Mouse (Mus musculus): ENCODE data around the gene Cpvl. TPM values are rescaled to one million over a fixed set of nuclear protein-coding genes. Genes with fewer than 3 reads are reported as not detected.

Cpvl gene
- polyA plus RNA-seq, 1 experiment from 2014 or later: not detected

GRCm38 (mm10) chr6:53980817-53981480, 2.5 kb upstream of the Cpvl start:
- H3K27me3 ChIP-seq (ENCODE audit: control insufficient read depth, insufficient read depth, low read depth, low read length): no peaks in the 10 kb centered on the region
- H3K36me3 ChIP-seq (ENCODE audit: control insufficient read depth, insufficient read depth): no peaks in the 10 kb centered on the region
- no peak overlapping the region for H3K9ac ChIP-seq (ENCODE audit: low read depth, low read length)
- peak overlapping the region; percentile 0; the same call in 1 of the 2 replicates for H3K27ac ChIP-seq (ENCODE audit: low read length)
- H3K4me1 ChIP-seq (ENCODE audit: control insufficient read depth, low read depth, low read length): peaks cover 17% of the 10 kb centered on the region
- H3K4me2 ChIP-seq (ENCODE audit: low read depth, low read length): peak overlapping the region; percentile 30
- no peak overlapping the region for H3K4me3 ChIP-seq (ENCODE audit: low read depth, low read length)
- no peaks in the 10 kb centered on the region for H3K9me3 ChIP-seq (replicated peaks; ENCODE audit: control insufficient read depth, low read length)
- ATAC-seq (ENCODE audit: low read depth): peak; percentile 91
- WGBS (ENCODE audit: insufficient replicate concordance): 18% methylated on average over 15 of the region's 15 CpGs

DNA sequence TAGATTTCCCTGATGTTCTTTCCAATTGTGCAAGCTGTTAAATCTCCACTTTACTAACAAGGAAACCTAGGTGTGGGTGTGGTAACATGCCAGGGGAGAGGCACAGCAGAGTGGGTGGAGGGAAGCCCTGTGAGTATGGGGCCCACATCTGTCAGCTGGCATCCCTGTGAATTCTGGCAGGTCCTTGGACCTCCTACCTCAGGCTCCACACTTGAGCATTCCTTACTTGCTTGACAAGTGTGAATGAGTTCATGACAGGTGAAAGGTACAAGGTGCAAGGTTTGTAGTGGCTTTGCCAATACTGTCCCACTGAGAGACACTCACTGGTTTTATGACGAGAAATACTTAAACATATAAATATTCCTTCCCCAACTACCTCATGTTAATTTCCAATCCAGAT, 4.4 kb downstream of the Cpvl start:
- Histone ChIP-seq H3K4me1 (ENCODE audit: control insufficient read depth, low read depth, low read length) (no peaks in the 10 kb centered on the region), H3K9ac (ENCODE audit: low read depth, low read length) (no peak overlapping the region), H3K27me3 (ENCODE audit: control insufficient read depth, insufficient read depth, low read depth, low read length) (no peaks in the 10 kb centered on the region), H3K36me3 (ENCODE audit: control insufficient read depth, insufficient read depth) (no peaks in the 10 kb centered on the region), H3K4me2 (ENCODE audit: low read depth, low read length) (no peak overlapping the region), H3K4me3 (ENCODE audit: low read depth, low read length) (no peak overlapping the region), H3K9me3 (replicated peaks; ENCODE audit: control insufficient read depth, low read length) (no peaks in the 10 kb centered on the region), H3K27ac (ENCODE audit: low read length) (no peak overlapping the region)
- no peak for ATAC-seq (ENCODE audit: low read depth)
- 55% methylated on average over 1 of the region's 1 CpGs for WGBS (ENCODE audit: insufficient replicate concordance)

GRCm38 (mm10) chr6:53973468-53973867, 5.0 kb downstream of the Cpvl start:
- Histone ChIP-seq H3K4me2 (ENCODE audit: low read depth, low read length) (no peak overlapping the region), H3K9ac (ENCODE audit: low read depth, low read length) (no peak overlapping the region), H3K36me3 (ENCODE audit: control insufficient read depth, insufficient read depth) (no peaks in the 10 kb centered on the region), H3K9me3 (replicated peaks; ENCODE audit: control insufficient read depth, low read length) (no peaks in the 10 kb centered on the region), H3K4me3 (ENCODE audit: low read depth, low read length) (no peak overlapping the region), H3K27ac (ENCODE audit: low read length) (no peak overlapping the region), H3K4me1 (ENCODE audit: control insufficient read depth, low read depth, low read length) (no peaks in the 10 kb centered on the region), H3K27me3 (ENCODE audit: control insufficient read depth, insufficient read depth, low read depth, low read length) (no peaks in the 10 kb centered on the region)
- no peak for ATAC-seq (ENCODE audit: low read depth)
- 42% methylated on average over 5 of the region's 5 CpGs for WGBS (ENCODE audit: insufficient replicate concordance)

GRCm38 (mm10) chr6:53972238-53972743, 6.2 kb downstream of the Cpvl start:
- Histone ChIP-seq H3K9me3 (replicated peaks; ENCODE audit: control insufficient read depth, low read length) (no peaks in the 10 kb centered on the region), H3K4me1 (ENCODE audit: control insufficient read depth, low read depth, low read length) (no peaks in the 10 kb centered on the region), H3K9ac (ENCODE audit: low read depth, low read length) (no peak overlapping the region), H3K27me3 (ENCODE audit: control insufficient read depth, insufficient read depth, low read depth, low read length) (no peaks in the 10 kb centered on the region), H3K4me2 (ENCODE audit: low read depth, low read length) (no peak overlapping the region), H3K4me3 (ENCODE audit: low read depth, low read length) (no peak overlapping the region), H3K36me3 (ENCODE audit: control insufficient read depth, insufficient read depth) (no peaks in the 10 kb centered on the region), H3K27ac (ENCODE audit: low read length) (no peak overlapping the region)
- no peak for ATAC-seq (ENCODE audit: low read depth)
- 65% methylated on average over 12 of the region's 12 CpGs for WGBS (ENCODE audit: insufficient replicate concordance)

DNA sequence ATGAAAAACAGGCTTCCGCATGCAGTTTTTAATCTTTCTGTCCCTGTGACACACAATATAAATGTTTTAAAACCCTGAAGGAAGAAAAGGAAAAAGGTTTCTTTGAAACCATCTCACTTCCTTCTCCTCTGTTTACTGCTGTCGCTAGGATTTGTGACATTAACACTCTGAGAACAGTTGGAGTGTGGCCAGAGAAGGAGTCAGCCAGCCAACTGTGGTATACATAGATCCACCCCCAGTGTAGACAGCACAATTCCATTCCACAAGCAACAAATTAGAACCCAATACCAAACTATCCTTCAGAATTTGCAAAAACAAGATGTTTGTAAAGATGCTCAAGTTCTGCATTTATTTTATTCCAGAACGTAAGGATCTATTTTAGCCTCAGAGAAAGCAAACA, 6.7 kb downstream of the Cpvl start:
- WGBS (ENCODE audit: insufficient replicate concordance): 58% methylated on average over 3 of the region's 3 CpGs
- H3K36me3 ChIP-seq (ENCODE audit: control insufficient read depth, insufficient read depth): no peaks in the 10 kb centered on the region
- no peaks in the 10 kb centered on the region for H3K27me3 ChIP-seq (ENCODE audit: control insufficient read depth, insufficient read depth, low read depth, low read length)
- no peaks in the 10 kb centered on the region for H3K9me3 ChIP-seq (replicated peaks; ENCODE audit: control insufficient read depth, low read length)
- H3K27ac ChIP-seq (ENCODE audit: low read length): no peak overlapping the region
- no peak for ATAC-seq (ENCODE audit: low read depth)
- H3K4me2 ChIP-seq (ENCODE audit: low read depth, low read length): no peak overlapping the region
- no peak overlapping the region for H3K4me3 ChIP-seq (ENCODE audit: low read depth, low read length)
- H3K9ac ChIP-seq (ENCODE audit: low read depth, low read length): no peak overlapping the region
- H3K4me1 ChIP-seq (ENCODE audit: control insufficient read depth, low read depth, low read length): no peaks in the 10 kb centered on the region

DNA sequence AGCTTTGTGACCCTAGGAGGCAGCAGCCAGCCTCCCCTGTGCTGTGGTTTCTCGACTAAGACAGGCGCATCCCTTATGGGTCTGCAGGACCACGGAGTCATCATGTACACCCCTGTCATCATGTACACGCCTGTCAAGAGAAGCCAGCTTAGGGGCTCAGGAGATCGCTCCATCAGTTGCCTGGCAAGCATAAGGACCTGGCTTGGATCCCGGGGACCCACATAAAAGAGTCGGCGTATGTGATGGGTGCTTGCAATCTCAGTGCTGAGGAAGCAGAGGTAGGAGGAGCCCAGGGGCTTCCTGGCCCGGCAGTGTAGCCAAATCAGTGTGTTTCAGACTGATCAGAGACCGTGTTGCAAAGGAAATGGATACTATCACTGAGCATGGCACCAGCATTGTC, 9.4 kb downstream of the Cpvl start:
- H3K4me2 ChIP-seq (ENCODE audit: low read depth, low read length): no peak overlapping the region
- H3K9me3 ChIP-seq (replicated peaks; ENCODE audit: control insufficient read depth, low read length): no peaks in the 10 kb centered on the region
- no peak overlapping the region for H3K4me3 ChIP-seq (ENCODE audit: low read depth, low read length)
- H3K27ac ChIP-seq (ENCODE audit: low read length): no peak overlapping the region
- 65% methylated on average over 10 of the region's 10 CpGs for WGBS (ENCODE audit: insufficient replicate concordance)
- ATAC-seq (ENCODE audit: low read depth): no peak
- H3K4me1 ChIP-seq (ENCODE audit: control insufficient read depth, low read depth, low read length): no peaks in the 10 kb centered on the region
- H3K36me3 ChIP-seq (ENCODE audit: control insufficient read depth, insufficient read depth): no peaks in the 10 kb centered on the region
- H3K27me3 ChIP-seq (ENCODE audit: control insufficient read depth, insufficient read depth, low read depth, low read length): no peaks in the 10 kb centered on the region
- H3K9ac ChIP-seq (ENCODE audit: low read depth, low read length): no peak overlapping the region

GRCm38 (mm10) chr6:53968550-53968949, 9.9 kb downstream of the Cpvl start:
- no peak overlapping the region for H3K4me2 ChIP-seq (ENCODE audit: low read depth, low read length)
- no peak overlapping the region for H3K4me3 ChIP-seq (ENCODE audit: low read depth, low read length)
- no peaks in the 10 kb centered on the region for H3K9me3 ChIP-seq (replicated peaks; ENCODE audit: control insufficient read depth, low read length)
- H3K4me1 ChIP-seq (ENCODE audit: control insufficient read depth, low read depth, low read length): no peaks in the 10 kb centered on the region
- WGBS (ENCODE audit: insufficient replicate concordance): 69% methylated on average over 6 of the region's 6 CpGs
- H3K9ac ChIP-seq (ENCODE audit: low read depth, low read length): no peak overlapping the region
- H3K27me3 ChIP-seq (ENCODE audit: control insufficient read depth, insufficient read depth, low read depth, low read length): no peaks in the 10 kb centered on the region
- ATAC-seq (ENCODE audit: low read depth): no peak
- no peak overlapping the region for H3K27ac ChIP-seq (ENCODE audit: low read length)
- H3K36me3 ChIP-seq (ENCODE audit: control insufficient read depth, insufficient read depth): no peaks in the 10 kb centered on the region

GRCm38 (mm10) chr6:53966595-53966994, 11.9 kb downstream of the Cpvl start:
- WGBS (ENCODE audit: insufficient replicate concordance): 61% methylated on average over 5 of the region's 5 CpGs
- no peak for ATAC-seq (ENCODE audit: low read depth)

GRCm38 (mm10) chr6:53965900-53966299, 12.6 kb downstream of the Cpvl start:
- Histone ChIP-seq H3K27ac (ENCODE audit: low read length) (no peak overlapping the region), H3K27me3 (ENCODE audit: control insufficient read depth, insufficient read depth, low read depth, low read length) (no peaks in the 10 kb centered on the region), H3K9ac (ENCODE audit: low read depth, low read length) (no peak overlapping the region), H3K9me3 (replicated peaks; ENCODE audit: control insufficient read depth, low read length) (no peaks in the 10 kb centered on the region), H3K4me1 (ENCODE audit: control insufficient read depth, low read depth, low read length) (no peaks in the 10 kb centered on the region), H3K4me3 (ENCODE audit: low read depth, low read length) (no peak overlapping the region), H3K36me3 (ENCODE audit: control insufficient read depth, insufficient read depth) (no peaks in the 10 kb centered on the region), H3K4me2 (ENCODE audit: low read depth, low read length) (no peak overlapping the region)
- ATAC-seq (ENCODE audit: low read depth): no peak
- WGBS (ENCODE audit: insufficient replicate concordance): 40% methylated on average over 5 of the region's 5 CpGs

More at GRCm38 (mm10) chr6:53966595-53966994, 11.9 kb downstream of the Cpvl start:
- H3K4me2 ChIP-seq (ENCODE audit: low read depth, low read length): no peak overlapping the region
- H3K9ac ChIP-seq (ENCODE audit: low read depth, low read length): no peak overlapping the region
- no peaks in the 10 kb centered on the region for H3K9me3 ChIP-seq (replicated peaks; ENCODE audit: control insufficient read depth, low read length)
- no peaks in the 10 kb centered on the region for H3K4me1 ChIP-seq (ENCODE audit: control insufficient read depth, low read depth, low read length)
- H3K4me3 ChIP-seq (ENCODE audit: low read depth, low read length): no peak overlapping the region
- H3K27ac ChIP-seq (ENCODE audit: low read length): no peak overlapping the region
- H3K36me3 ChIP-seq (ENCODE audit: control insufficient read depth, insufficient read depth): no peaks in the 10 kb centered on the region
- H3K27me3 ChIP-seq (ENCODE audit: control insufficient read depth, insufficient read depth, low read depth, low read length): no peaks in the 10 kb centered on the region

Data from liver, embryonic 16.5 days (tissue).